Mouse (Mus musculus) ovary, postnatal 36 days (tissue): ENCODE measurements around the gene Nrsn1.
"Not testable (repeated sequence)": the region's sequence is repeated elsewhere in the genome, so short reads cannot be mapped to it uniquely, and the experiment has no call there.

Experiments used
- DNase-seq: peaks from one replicate; pipeline ENCODE4 v3.0.0; 2022; ENCODE audit warnings: low spot score, mixed read lengths

Gene Nrsn1

GRCm38 (mm10) chr13:25270402-25270801, at the start of gene Nrsn1:
Gene Nrsn1 (minus strand): TSS chr13:25270502.
- not testable (repeated sequence) for DNase-seq

GRCm38 (mm10) chr13:25312059-25312458, 41.8 kb upstream of the Nrsn1 start:
- no peak for DNase-seq

GRCm38 (mm10) chr13:25310068-25310467, 39.8 kb upstream of the Nrsn1 start:
- DNase-seq = no peak

GRCm38 (mm10) chr13:25288736-25289135, 18.4 kb upstream of the Nrsn1 start:
- no peak for DNase-seq

- DNase-seq = no peak
These were observed 4.7 kb upstream of the Nrsn1 start for GRCm38 (mm10) chr13:25274934-25275565.

GRCm38 (mm10) chr13:25272189-25272588, 1.9 kb upstream of the Nrsn1 start:
- no peak for DNase-seq

- DNase-seq = peak; percentile 7
These were observed 583 bp downstream of the Nrsn1 start for GRCm38 (mm10) chr13:25269569-25270268.

GRCm38 (mm10) chr13:25269039-25269438, 1.3 kb downstream of the Nrsn1 start:
- DNase-seq = peak; percentile 69

GRCm38 (mm10) chr13:25262748-25263147, 7.6 kb downstream of the Nrsn1 start:
- no peak for DNase-seq

- DNase-seq = no peak
These were observed 12.7 kb downstream of the Nrsn1 start for GRCm38 (mm10) chr13:25257608-25258007.

- no peak for DNase-seq
These were observed 15.6 kb downstream of the Nrsn1 start for GRCm38 (mm10) chr13:25254478-25255263.

- no peak for DNase-seq
These were observed 18.4 kb downstream of the Nrsn1 start for GRCm38 (mm10) chr13:25251893-25252292.

- no peak for DNase-seq
These were observed 50.0 kb downstream of the Nrsn1 start for GRCm38 (mm10) chr13:25220186-25220787.

- no peak for DNase-seq
These were observed 51.9 kb downstream of the Nrsn1 start for GRCm38 (mm10) chr13:25218394-25218793.

GRCm38 (mm10) chr13:25206950-25207349, 63.4 kb downstream of the Nrsn1 start:
- no peak for DNase-seq
